Mouse (Mus musculus) liver, embryonic 12.5 days (tissue): ENCODE results near the gene 2310033P09Rik. TPM values are rescaled to one million over a fixed set of nuclear protein-coding genes. Genes with fewer than 3 reads are reported as not detected.

Experiments
- ATAC-seq: fragments of 200-750 bp; cut with Nextera tagmentation; 2 replicates; pipeline ENCODE4 v1.8.0; 2017; ENCODE audit warnings: moderate number of reproducible peaks, mild to moderate bottlenecking, moderate library complexity
- H3K27ac ChIP-seq: fragments of 300-500 bp; sonication (generic); 2 replicates; pipeline ENCODE4 v1.5.1; 2016; ENCODE audit warnings: mild to moderate bottlenecking
- H3K27me3 ChIP-seq: fragments of 300-500 bp; sonication (generic); replicated peaks from 2 replicates; pipeline ENCODE4 v1.6.1; 2016; ENCODE audit warnings: mild to moderate bottlenecking, moderate library complexity
- H3K36me3 ChIP-seq: fragments of 300-500 bp; sonication (generic); 2 replicates; pipeline ENCODE4 v1.6.1; 2016; ENCODE audit warnings: mild to moderate bottlenecking, moderate library complexity
- H3K4me1 ChIP-seq: fragments of 300-500 bp; sonication (generic); 2 replicates; pipeline ENCODE4 v1.6.1; 2016
- H3K4me2 ChIP-seq: fragments of 300-500 bp; sonication (generic); 2 replicates; pipeline ENCODE4 v1.6.1; 2016; ENCODE audit warnings: mild to moderate bottlenecking, moderate library complexity
- H3K4me3 ChIP-seq: fragments of 300-500 bp; sonication (generic); 2 replicates; pipeline ENCODE4 v1.5.1; 2016; ENCODE audit warnings: mild to moderate bottlenecking, moderate library complexity
- H3K9ac ChIP-seq: fragments of 300-500 bp; sonication (generic); 2 replicates; pipeline ENCODE4 v1.6.1; 2016; ENCODE audit warnings: mild to moderate bottlenecking, moderate library complexity
- H3K9me3 ChIP-seq: fragments of 300-500 bp; sonication (generic); replicated peaks from 2 replicates; pipeline ENCODE4 v1.6.1; 2016; ENCODE audit warnings: mild to moderate bottlenecking, moderate library complexity
- WGBS: fragments of 180-500 bp; shearing (Covaris S2); methylation state at CpG from one replicate; pipeline ENCODE4 v1.1.7; 2016; ENCODE audit not compliant: insufficient replicate concordance; 5-methylcytosine and 5-hydroxymethylcytosine counted together
- polyA plus RNA-seq: library from polyadenylated mRNA; unstranded; fragments of >200 nt; fragmentation: Nextera tagmentation; extraction: Ambion mirVana; gene quantifications from 2 replicates; pipeline ENCODE4 v1.2.1, GENCODE M21; 2016

Gene 2310033P09Rik
- polyA plus RNA-seq, 1 experiment from 2014 or later: 26.6 TPM

GRCm38 (mm10) chr11:59239428-59239785, 31.3 kb downstream of the 2310033P09Rik start:
- WGBS: 47% methylated on average over 4 of the region's 4 CpGs
- H3K9ac ChIP-seq: no peak overlapping the region
- H3K36me3 ChIP-seq: no peaks in the 10 kb centered on the region
- H3K4me3 ChIP-seq: no peak overlapping the region
- no peaks in the 10 kb centered on the region for H3K9me3 ChIP-seq
- no peak for ATAC-seq
- peaks cover 89% of the 10 kb centered on the region for H3K27me3 ChIP-seq
- no peak overlapping the region for H3K4me2 ChIP-seq
- H3K4me1 ChIP-seq: peaks cover 7% of the 10 kb centered on the region; the same call in 1 of the 2 replicates
- no peak overlapping the region for H3K27ac ChIP-seq

GRCm38 (mm10) chr11:59239796-59240195, 31.7 kb downstream of the 2310033P09Rik start:
- Histone ChIP-seq H3K36me3 (no peaks in the 10 kb centered on the region), H3K27me3 (peaks cover 89% of the 10 kb centered on the region), H3K9me3 (no peaks in the 10 kb centered on the region), H3K4me2 (no peak overlapping the region), H3K9ac (no peak overlapping the region), H3K4me3 (no peak overlapping the region), H3K27ac (no peak overlapping the region), H3K4me1 (peaks cover 7% of the 10 kb centered on the region; the same call in 1 of the 2 replicates)
- ATAC-seq: no peak
- WGBS: 68% methylated on average over 4 of the region's 4 CpGs

GRCm38 (mm10) chr11:59241841-59242240, 33.7 kb downstream of the 2310033P09Rik start:
- no peak for ATAC-seq
- WGBS: 23% methylated on average over 3 of the region's 3 CpGs
- no peak overlapping the region for H3K9ac ChIP-seq
- H3K4me1 ChIP-seq: peaks cover 7% of the 10 kb centered on the region; the same call in 1 of the 2 replicates
- no peaks in the 10 kb centered on the region for H3K36me3 ChIP-seq
- no peaks in the 10 kb centered on the region for H3K9me3 ChIP-seq
- H3K4me2 ChIP-seq: no peak overlapping the region
- no peak overlapping the region for H3K4me3 ChIP-seq
- no peak overlapping the region for H3K27ac ChIP-seq
- H3K27me3 ChIP-seq: peaks cover 97% of the 10 kb centered on the region

- H3K4me2 ChIP-seq: no peak overlapping the region
- H3K9ac ChIP-seq: no peak overlapping the region
- peaks cover 98% of the 10 kb centered on the region for H3K27me3 ChIP-seq
- no peak overlapping the region for H3K27ac ChIP-seq
- no peaks in the 10 kb centered on the region for H3K9me3 ChIP-seq
- H3K36me3 ChIP-seq: no peaks in the 10 kb centered on the region
- peaks cover 4% of the 10 kb centered on the region; the same call in 1 of the 2 replicates for H3K4me1 ChIP-seq
- H3K4me3 ChIP-seq: no peak overlapping the region
- 18% methylated on average over 6 of the region's 6 CpGs for WGBS
- no peak for ATAC-seq
These were observed 35.7 kb downstream of the 2310033P09Rik start for GRCm38 (mm10) chr11:59243856-59244255.

GRCm38 (mm10) chr11:59248101-59248500, 40.0 kb downstream of the 2310033P09Rik start:
- H3K27ac ChIP-seq: no peak overlapping the region
- WGBS: 18% methylated on average over 10 of the region's 10 CpGs
- no peak overlapping the region for H3K4me3 ChIP-seq
- H3K4me1 ChIP-seq: no peaks in the 10 kb centered on the region
- H3K9me3 ChIP-seq: no peaks in the 10 kb centered on the region
- H3K4me2 ChIP-seq: no peak overlapping the region
- ATAC-seq: no peak
- H3K36me3 ChIP-seq: no peaks in the 10 kb centered on the region
- H3K27me3 ChIP-seq: peaks cover 98% of the 10 kb centered on the region
- H3K9ac ChIP-seq: no peak overlapping the region

GRCm38 (mm10) chr11:59259647-59260046, 51.5 kb downstream of the 2310033P09Rik start:
- no peak overlapping the region for H3K9ac ChIP-seq
- H3K27ac ChIP-seq: peak overlapping the region; percentile 92; the same call in 1 of the 2 replicates
- no peaks in the 10 kb centered on the region for H3K9me3 ChIP-seq
- 0 out of 2 replicates have a peak, but pooled peaks have one; percentile 22 for ATAC-seq
- peaks cover 82% of the 10 kb centered on the region for H3K27me3 ChIP-seq
- H3K4me1 ChIP-seq: peaks cover 54% of the 10 kb centered on the region
- H3K4me2 ChIP-seq: peak overlapping the region; percentile 69
- no peak overlapping the region for H3K4me3 ChIP-seq
- H3K36me3 ChIP-seq: no peaks in the 10 kb centered on the region
- 43% methylated on average over 7 of the region's 7 CpGs for WGBS

Other genes starting within 250 kb of the 2310033P09Rik start
- 11.2 and 11.5 TPM in 2 replicates for gene Trim11, start 230.2 kb upstream of the 2310033P09Rik start, polyA plus RNA-seq
- 0.42 and 0.51 TPM in 2 replicates for gene Obscn, start 71.9 kb upstream of the 2310033P09Rik start, polyA plus RNA-seq
- gene Iba57, start 44.6 kb upstream of the 2310033P09Rik start, polyA plus RNA-seq: 14.2 and 14.5 TPM in 2 replicates
- 0.10 and 0.14 TPM in 2 replicates for gene Gjc2, start 25.1 kb upstream of the 2310033P09Rik start, polyA plus RNA-seq
- gene Guk1, start 16.1 kb upstream of the 2310033P09Rik start, polyA plus RNA-seq: 73.7 and 81.3 TPM in 2 replicates
- 78.3 and 82.8 TPM in 2 replicates for gene Mrpl55, start 5.8 kb upstream of the 2310033P09Rik start, polyA plus RNA-seq
- 341 TPM in 2 replicates for gene Arf1, start 19.9 kb downstream of the 2310033P09Rik start, polyA plus RNA-seq
- gene Wnt3a, start 82.4 kb downstream of the 2310033P09Rik start, polyA plus RNA-seq: 0.06 TPM in 1 of 2 replicates, not detected in the other
- 0.32 and 0.50 TPM in 2 replicates for gene Wnt9a, start 98.6 kb downstream of the 2310033P09Rik start, polyA plus RNA-seq
- not detected in 2 replicates for gene Prss38, start 167.3 kb downstream of the 2310033P09Rik start, polyA plus RNA-seq
- gene Jmjd4, start 241.7 kb downstream of the 2310033P09Rik start, polyA plus RNA-seq: 7.5 and 7.7 TPM in 2 replicates
- 34.4 and 35.8 TPM in 2 replicates for gene Snap47, start 242.9 kb downstream of the 2310033P09Rik start, polyA plus RNA-seq